Mouse (Mus musculus): ENCODE measurements around the gene Hscb. TPM values are rescaled to one million over a fixed set of nuclear protein-coding genes. Genes with fewer than 3 reads are reported as not detected.

Gene Hscb
- polyA plus RNA-seq, 1 experiment, result 30.7 TPM

GRCm38 (mm10) chr5:110831036-110831720 is 8.4 kb downstream of the Hscb start:
- no peak for DNase-seq (ENCODE audit: low spot score)

- no peak for DNase-seq (ENCODE audit: low spot score)
These were observed 12.0 kb downstream of the Hscb start for GRCm38 (mm10) chr5:110827576-110827975.

- no peak for DNase-seq (ENCODE audit: low spot score)
These were observed 12.6 kb downstream of the Hscb start for GRCm38 (mm10) chr5:110826781-110827495.

GRCm38 (mm10) chr5:110824421-110824820 is 15.2 kb downstream of the Hscb start:
- DNase-seq (ENCODE audit: low spot score), result no peak

GRCm38 (mm10) chr5:110809667-110810325 is 29.8 kb downstream of the Hscb start, which contains the start of gene Ulk1:
Ulk1 (minus strand) TSS chr5:110810097.
- DNase-seq (ENCODE audit: low spot score), result peak; percentile 96

GRCm38 (mm10) chr5:110808821-110809666 is 30.5 kb downstream of the Hscb start:
- DNase-seq (ENCODE audit: low spot score), result no peak

GRCm38 (mm10) chr5:110808061-110808631 is 31.4 kb downstream of the Hscb start:
- DNase-seq (ENCODE audit: low spot score), result peak; percentile 77

- no peak for DNase-seq (ENCODE audit: low spot score)
These were observed 32.1 kb downstream of the Hscb start for GRCm38 (mm10) chr5:110807453-110807852.

GRCm38 (mm10) chr5:110806676-110807075 is 32.9 kb downstream of the Hscb start:
- DNase-seq (ENCODE audit: low spot score), result no peak

- DNase-seq (ENCODE audit: low spot score), result no peak
These were observed 33.4 kb downstream of the Hscb start for GRCm38 (mm10) chr5:110806154-110806553.

GRCm38 (mm10) chr5:110804012-110804743 is 35.4 kb downstream of the Hscb start:
- no peak for DNase-seq (ENCODE audit: low spot score)

- DNase-seq (ENCODE audit: low spot score), result no peak
These were observed 36.8 kb downstream of the Hscb start for GRCm38 (mm10) chr5:110802809-110803208.

- DNase-seq (ENCODE audit: low spot score), result no peak
These were observed 37.4 kb downstream of the Hscb start for GRCm38 (mm10) chr5:110802186-110802585.

GRCm38 (mm10) chr5:110801036-110801624 is 38.4 kb downstream of the Hscb start:
- no peak for DNase-seq (ENCODE audit: low spot score)

GRCm38 (mm10) chr5:110797696-110798095 is 41.9 kb downstream of the Hscb start:
- DNase-seq (ENCODE audit: low spot score), result no peak

- DNase-seq (ENCODE audit: low spot score), result no peak
These were observed 45.2 kb downstream of the Hscb start for GRCm38 (mm10) chr5:110794363-110794762.

GRCm38 (mm10) chr5:110788684-110789083 is 50.9 kb downstream of the Hscb start:
- no peak for DNase-seq (ENCODE audit: low spot score)

- no peak for DNase-seq (ENCODE audit: low spot score)
These were observed 53.3 kb downstream of the Hscb start for GRCm38 (mm10) chr5:110786081-110786835.

- DNase-seq (ENCODE audit: low spot score), result no peak
These were observed 56.4 kb downstream of the Hscb start for GRCm38 (mm10) chr5:110783150-110783549.

Measured in urinary bladder, adult 2 months (tissue).